In genomic region chr3:116007941-116008440, GRCm38 (mm10) we compare ENCODE assay signal across 8 mouse cellular contexts. TPM values are rescaled to one million over a fixed set of nuclear protein-coding genes. Genes with fewer than 3 reads are reported as not detected.
DNase-seq lines count a peak whose midpoint lies in the region; ATAC-seq and TF ChIP-seq lines count a peak whose summit lies in the region.

No protein-coding gene starts in this region.

- H3K27me3 ChIP-seq in embryonic facial prominence, embryonic 11.5 days (ENCODE audit: control insufficient read depth, insufficient read depth, low read length), result no peaks in the 10 kb centered on the region
- H3K27me3 ChIP-seq in intestine, postnatal 0 days (replicated peaks; ENCODE audit: control insufficient read depth, insufficient read depth, low read length), result no peaks in the 10 kb centered on the region
- no peaks in the 10 kb centered on the region for H3K27me3 ChIP-seq in limb, embryonic 10.5 days (ENCODE audit: low read depth, poor library complexity, severe bottlenecking)
- no peaks in the 10 kb centered on the region for H3K27me3 ChIP-seq in midbrain, embryonic 12.5 days

- 0% methylated on average over 12 of the region's 12 CpGs for WGBS in embryonic facial prominence, embryonic 11.5 days
- under 1% methylated on average over 12 of the region's 12 CpGs for WGBS in intestine, postnatal 0 days
- WGBS in limb, embryonic 10.5 days, result 0% methylated on average over 12 of the region's 12 CpGs
- WGBS in midbrain, embryonic 12.5 days, result under 1% methylated on average over 12 of the region's 12 CpGs

- H3K9me3 ChIP-seq in embryonic facial prominence, embryonic 11.5 days (replicated peaks; ENCODE audit: control insufficient read depth, low read length), result no peaks in the 10 kb centered on the region
- no peaks in the 10 kb centered on the region for H3K9me3 ChIP-seq in intestine, postnatal 0 days (ENCODE audit: control insufficient read depth)
- no peaks in the 10 kb centered on the region for H3K9me3 ChIP-seq in limb, embryonic 10.5 days (replicated peaks)
- H3K9me3 ChIP-seq in midbrain, embryonic 12.5 days, result no peaks in the 10 kb centered on the region

- peak overlapping the region; percentile 75 for H3K4me3 ChIP-seq in embryonic facial prominence, embryonic 11.5 days (ENCODE audit: low read depth, low read length)
- peak overlapping the region; percentile 94 for H3K4me3 ChIP-seq in intestine, postnatal 0 days (ENCODE audit: low read depth, low read length)
- peak overlapping the region; percentile 95 for H3K4me3 ChIP-seq in limb, embryonic 10.5 days
- H3K4me3 ChIP-seq in midbrain, embryonic 12.5 days, result peak overlapping the region; percentile 84

- TF ChIP-seq CTCF in intestine, postnatal 0 days (IDR thresholded peaks at IDR 0.05; ENCODE audit: low read depth), result no peak

- peak overlapping the region; percentile 91 for H3K4me2 ChIP-seq in embryonic facial prominence, embryonic 11.5 days (ENCODE audit: low read depth, low read length)
- H3K4me2 ChIP-seq in intestine, postnatal 0 days (replicated peaks; ENCODE audit: low read depth), result peak overlapping the region; percentile 92
- H3K4me2 ChIP-seq in midbrain, embryonic 12.5 days (replicated peaks), result peak overlapping the region; percentile 91

- ATAC-seq in embryonic facial prominence, embryonic 11.5 days (replicated peaks; ENCODE audit: insufficient number of reproducible peaks, low FRiP score, low TSS enrichment, low read depth), result peak; percentile 71
- peak; percentile 78 for ATAC-seq in granulocyte monocyte progenitor cell, adult 5-6 weeks (replicated peaks; ENCODE audit: poor library complexity, severe bottlenecking)
- peak; percentile 25 for ATAC-seq in intestine, postnatal 0 days
- peak; percentile 66 for ATAC-seq in midbrain, embryonic 12.5 days (ENCODE audit: low FRiP score, low read depth)

- no peaks in the 10 kb centered on the region for H3K36me3 ChIP-seq in embryonic facial prominence, embryonic 11.5 days (replicated peaks; ENCODE audit: control insufficient read depth, insufficient read depth, low read depth, low read length)
- no peaks in the 10 kb centered on the region; the same call in 1 of the 2 replicates for H3K36me3 ChIP-seq in intestine, postnatal 0 days (ENCODE audit: control insufficient read depth, insufficient read depth)
- H3K36me3 ChIP-seq in limb, embryonic 10.5 days, result peaks cover 24% of the 10 kb centered on the region
- H3K36me3 ChIP-seq in midbrain, embryonic 12.5 days, result no peaks in the 10 kb centered on the region; the same call in 1 of the 2 replicates

- H3K27ac ChIP-seq in embryonic facial prominence, embryonic 11.5 days (replicated peaks; ENCODE audit: low read depth, low read length), result peak overlapping the region; percentile 73
- H3K27ac ChIP-seq in intestine, postnatal 0 days (ENCODE audit: low read depth, low read length), result peak overlapping the region; percentile 90
- H3K27ac ChIP-seq in limb, embryonic 10.5 days, result peak overlapping the region; percentile 91
- peak overlapping the region; percentile 82 for H3K27ac ChIP-seq in midbrain, embryonic 12.5 days (replicated peaks)

- no peaks in the 10 kb centered on the region for H3K4me1 ChIP-seq in embryonic facial prominence, embryonic 11.5 days (ENCODE audit: control insufficient read depth, insufficient read depth, low read length)
- H3K4me1 ChIP-seq in intestine, postnatal 0 days (replicated peaks; ENCODE audit: control insufficient read depth, insufficient read depth, low read length), result no peaks in the 10 kb centered on the region
- peaks cover 25% of the 10 kb centered on the region for H3K4me1 ChIP-seq in limb, embryonic 10.5 days
- H3K4me1 ChIP-seq in midbrain, embryonic 12.5 days, result peaks cover 25% of the 10 kb centered on the region

- peak; percentile 75 for DNase-seq in 3134 (ENCODE audit: extremely low read depth, insufficient read length, low spot score)
- peak; percentile 87 for DNase-seq in adrenal gland, postnatal 14 days
- peak; percentile 85 for DNase-seq in embryonic facial prominence, embryonic 11.5 days (ENCODE audit: low spot score)
- DNase-seq in limb, embryonic 10.5 days (ENCODE audit: low spot score), result peak; percentile 78
- DNase-seq in spleen, adult 12 weeks (ENCODE audit: low spot score), result peak; percentile 18

- peak overlapping the region; percentile 63 for H3K9ac ChIP-seq in embryonic facial prominence, embryonic 11.5 days (replicated peaks; ENCODE audit: low read length)
- peak overlapping the region; percentile 87 for H3K9ac ChIP-seq in intestine, postnatal 0 days (ENCODE audit: low read depth, low read length)
- H3K9ac ChIP-seq in midbrain, embryonic 12.5 days (replicated peaks), result peak overlapping the region; percentile 87

RNA-seq across cellular contexts. Expression of gene Extl2, which starts 0.7 kb away (rescaled TPM):
- 17.8 and 20.9 TPM in 2 replicates for total RNA-seq in adrenal gland, postnatal 14 days (2021)
- 24.0 and 24.5 TPM in 2 replicates for polyA plus RNA-seq in embryonic facial prominence, embryonic 11.5 days (2014; fragmentation: Nextera tagmentation; extraction: Ambion mirVana)
- total RNA-seq in granulocyte monocyte progenitor cell, adult 5-6 weeks (2014; fragmentation: Nextera tagmentation), result 4.8 and 10.8 TPM in 2 replicates
- total RNA-seq in granulocyte monocyte progenitor cell, adult 5-6 weeks (2017), result 14.2 and 16.8 TPM in 2 replicates
- 10.2 and 11.0 TPM in 2 replicates for polyA plus RNA-seq in intestine, postnatal 0 days (2015; fragmentation: Nextera tagmentation; extraction: Ambion mirVana)
- 16.2 and 17.4 TPM in 2 replicates for polyA plus RNA-seq in limb, embryonic 10.5 days (2016; fragmentation: Nextera tagmentation; extraction: Ambion mirVana)
- 24.8 and 25.7 TPM in 2 replicates for polyA plus RNA-seq in midbrain, embryonic 12.5 days (2016; fragmentation: Nextera tagmentation; extraction: Ambion mirVana)

RNA-seq across cellular contexts. Expression of gene Slc30a7, which starts 0.8 kb away (rescaled TPM):
- 30.7 and 41.3 TPM in 2 replicates for total RNA-seq in adrenal gland, postnatal 14 days (2021)
- 31.7 and 35.8 TPM in 2 replicates for polyA plus RNA-seq in embryonic facial prominence, embryonic 11.5 days (2014; fragmentation: Nextera tagmentation; extraction: Ambion mirVana)
- total RNA-seq in granulocyte monocyte progenitor cell, adult 5-6 weeks (2014; fragmentation: Nextera tagmentation), result 28.4 and 29.7 TPM in 2 replicates
- total RNA-seq in granulocyte monocyte progenitor cell, adult 5-6 weeks (2017), result 15.9 and 77.0 TPM in 2 replicates
- 34.6 and 36.9 TPM in 2 replicates for polyA plus RNA-seq in intestine, postnatal 0 days (2015; fragmentation: Nextera tagmentation; extraction: Ambion mirVana)
- polyA plus RNA-seq in limb, embryonic 10.5 days (2016; fragmentation: Nextera tagmentation; extraction: Ambion mirVana), result 27.9 and 29.5 TPM in 2 replicates
- 16.8 and 23.5 TPM in 2 replicates for polyA plus RNA-seq in midbrain, embryonic 12.5 days (2016; fragmentation: Nextera tagmentation; extraction: Ambion mirVana)

Comparison
In these comparisons a context has a peak if more than half of its experiments do, and no peak if none do; other contexts are left out.
1. Peak in every context shown above with its lines: DNase-seq, ATAC-seq, H3K4me3 ChIP-seq and H3K27ac ChIP-seq.
2. DNase-seq: peak in every context shown above with its lines; median percentile 87 in adrenal gland, postnatal 14 days; 85 in embryonic facial prominence, embryonic 11.5 days; 78 in limb, embryonic 10.5 days; 75 in 3134; 18 in spleen, adult 12 weeks.
3. ATAC-seq: peak in every context shown above with its lines; median percentile 78 in granulocyte monocyte progenitor cell, adult 5-6 weeks; 71 in embryonic facial prominence, embryonic 11.5 days; 66 in midbrain, embryonic 12.5 days; 25 in intestine, postnatal 0 days.